ENCODE assay signal across 8 mouse cellular contexts in the genomic region with DNA sequence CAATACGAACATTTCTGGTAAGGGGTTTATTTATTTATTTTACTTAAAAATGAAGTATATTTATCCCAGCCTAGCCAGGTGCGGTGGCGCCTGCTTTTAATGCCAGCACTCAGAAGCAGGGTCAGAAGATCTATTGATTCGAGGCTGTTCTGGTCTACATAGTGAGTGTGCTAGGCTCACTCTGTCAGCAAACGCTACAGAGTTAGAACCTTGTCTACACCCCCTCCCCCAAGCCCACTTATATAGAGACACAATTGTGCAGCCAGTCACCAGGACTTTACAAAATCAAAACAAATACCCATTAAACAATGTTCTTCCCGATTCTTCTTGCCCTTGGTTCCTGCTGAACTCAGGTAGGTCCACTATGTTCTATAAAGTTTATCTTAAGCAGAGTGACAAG. TPM values are rescaled to one million over a fixed set of nuclear protein-coding genes. Genes with fewer than 3 reads are reported as not detected.
DNase-seq lines count a peak whose midpoint lies in the region; ATAC-seq and TF ChIP-seq lines count a peak whose summit lies in the region.

No protein-coding gene starts in this region.

- no peaks in the 10 kb centered on the region for H3K9me3 ChIP-seq in hindbrain, embryonic 14.5 days (ENCODE audit: control insufficient read depth, low read length)
- no peaks in the 10 kb centered on the region for H3K9me3 ChIP-seq in midbrain, embryonic 16.5 days (replicated peaks; ENCODE audit: control insufficient read depth, low read length, poor library complexity, severe bottlenecking)

- H3K36me3 ChIP-seq in hindbrain, embryonic 14.5 days (replicated peaks; ENCODE audit: control insufficient read depth, insufficient read depth): no peaks in the 10 kb centered on the region
- no peaks in the 10 kb centered on the region for H3K36me3 ChIP-seq in midbrain, embryonic 16.5 days (ENCODE audit: control insufficient read depth, insufficient read depth, low read length)

- no peak for ATAC-seq in hindbrain, embryonic 14.5 days (ENCODE audit: low FRiP score)
- no peak for ATAC-seq in midbrain, embryonic 16.5 days
- ATAC-seq in activated CD4-positive, CD25-positive, alpha-beta regulatory T cell, adult 4 months: no peak

- no peak overlapping the region for H3K27ac ChIP-seq in left cerebral cortex, adult 2 months
- no peak overlapping the region for H3K27ac ChIP-seq in hindbrain, embryonic 14.5 days
- no peak overlapping the region for H3K27ac ChIP-seq in midbrain, embryonic 16.5 days (ENCODE audit: low read length)

- DNase-seq in left cerebral cortex, adult 2 months (ENCODE audit: extremely low spot score in 1 of 2, low spot score in 2 of 2): no peak
- DNase-seq in left cerebral cortex, postnatal 14 days (ENCODE audit: low spot score in 2 of 2): no peak
- peak; percentile 8 to 10 for DNase-seq in cerebellum, postnatal 25 days
- no peak for DNase-seq in hindbrain, embryonic 14.5 days (ENCODE audit: low spot score)
- no peak for DNase-seq in adrenal gland, postnatal 25 days
- no peak for DNase-seq in spleen, postnatal 36 days (ENCODE audit: low spot score in 2 of 2)

- peak overlapping the region; percentile 54 for H3K9ac ChIP-seq in hindbrain, embryonic 14.5 days
- H3K9ac ChIP-seq in midbrain, embryonic 16.5 days (ENCODE audit: low read depth, low read length): no peak overlapping the region; the same call in 1 of the 2 replicates

- H3K4me2 ChIP-seq in hindbrain, embryonic 14.5 days (replicated peaks): peak overlapping the region; percentile 78
- H3K4me2 ChIP-seq in midbrain, embryonic 16.5 days (ENCODE audit: low read length): peak overlapping the region; percentile 90

- intact Hi-C loops in left cerebral cortex, adult 2 months (cut with DNase I): no loop called here
- intact Hi-C loops in left cerebral cortex, postnatal 14 days (cut with DNase I): no loop called here

- peak overlapping the region; percentile 93 for H3K4me3 ChIP-seq in left cerebral cortex, adult 2 months
- H3K4me3 ChIP-seq in hindbrain, embryonic 14.5 days (replicated peaks; ENCODE audit: low read length): peak overlapping the region; percentile 63
- peak overlapping the region; percentile 60 for H3K4me3 ChIP-seq in midbrain, embryonic 16.5 days (ENCODE audit: low read depth, low read length)

- no peak for TF ChIP-seq CTCF in left cerebral cortex, adult 2 months (IDR thresholded peaks at IDR 0.05)

- H3K27me3 ChIP-seq in hindbrain, embryonic 14.5 days (ENCODE audit: control insufficient read depth, insufficient read depth, low read length): no peaks in the 10 kb centered on the region
- H3K27me3 ChIP-seq in midbrain, embryonic 16.5 days (ENCODE audit: control insufficient read depth, insufficient read depth, low read depth, low read length): no peaks in the 10 kb centered on the region

- peaks cover 15% of the 10 kb centered on the region for H3K4me1 ChIP-seq in hindbrain, embryonic 14.5 days (replicated peaks; ENCODE audit: control insufficient read depth, insufficient read depth, low read length)
- peaks cover 10% of the 10 kb centered on the region for H3K4me1 ChIP-seq in midbrain, embryonic 16.5 days (ENCODE audit: control insufficient read depth, insufficient read depth, low read length)

- 27% methylated on average over 6 of the region's 6 CpGs for WGBS in hindbrain, embryonic 14.5 days
- WGBS in midbrain, embryonic 16.5 days: 29% methylated on average over 6 of the region's 6 CpGs

RNA-seq across cellular contexts. Expression of a gene that starts 0.8 kb away (rescaled TPM):
- total RNA-seq in left cerebral cortex, adult 2 months (2021): 10 to 100 TPM; 25.0 to 27.3 TPM
- 10 to 100 TPM; 22.8 to 24.6 TPM for total RNA-seq in left cerebral cortex, postnatal 14 days (2021)
- 38.1 and 41.7 TPM in 2 replicates for polyA plus RNA-seq in hindbrain, embryonic 14.5 days (2014; fragmentation: Nextera tagmentation; extraction: Ambion mirVana)
- polyA plus RNA-seq in midbrain, embryonic 16.5 days (2015; fragmentation: Nextera tagmentation; extraction: Ambion mirVana): 31.5 and 34.5 TPM in 2 replicates
- 65.0 and 77.2 TPM in 2 replicates for total RNA-seq in adrenal gland, postnatal 25 days (2021)
- 10 to 100 TPM; 32.6 to 42.3 TPM for polyA plus RNA-seq in activated CD4-positive, CD25-positive, alpha-beta regulatory T cell, adult 4 months (2017; shearing (Covaris generic))

RNA-seq across cellular contexts. Expression of a gene that starts 33.0 kb away (rescaled TPM):
- 10 to 100 TPM; 27.6 to 29.3 TPM for total RNA-seq in left cerebral cortex, adult 2 months (2021)
- total RNA-seq in left cerebral cortex, postnatal 14 days (2021): 10 to 100 TPM; 24.9 to 29.7 TPM
- 24.9 and 25.6 TPM in 2 replicates for polyA plus RNA-seq in hindbrain, embryonic 14.5 days (2014; fragmentation: Nextera tagmentation; extraction: Ambion mirVana)
- polyA plus RNA-seq in midbrain, embryonic 16.5 days (2015; fragmentation: Nextera tagmentation; extraction: Ambion mirVana): 14.1 and 19.3 TPM in 2 replicates
- total RNA-seq in adrenal gland, postnatal 25 days (2021): 119 and 128 TPM in 2 replicates
- 100 to 1,000 TPM in 1 of 2 experiments, 10 to 100 TPM in 1; 93.8 to 108 TPM for polyA plus RNA-seq in activated CD4-positive, CD25-positive, alpha-beta regulatory T cell, adult 4 months (2017; shearing (Covaris generic))

RNA-seq across cellular contexts. Expression of a gene that starts 43.8 kb away (rescaled TPM):
- total RNA-seq in left cerebral cortex, adult 2 months (2021): 10 to 100 TPM; 12.1 to 13.1 TPM
- total RNA-seq in left cerebral cortex, postnatal 14 days (2021): 1 to 10 TPM; 9.6 to 9.9 TPM
- 54.7 and 59.9 TPM in 2 replicates for polyA plus RNA-seq in hindbrain, embryonic 14.5 days (2014; fragmentation: Nextera tagmentation; extraction: Ambion mirVana)
- 38.1 and 51.2 TPM in 2 replicates for polyA plus RNA-seq in midbrain, embryonic 16.5 days (2015; fragmentation: Nextera tagmentation; extraction: Ambion mirVana)
- total RNA-seq in adrenal gland, postnatal 25 days (2021): 19.8 and 21.0 TPM in 2 replicates
- polyA plus RNA-seq in activated CD4-positive, CD25-positive, alpha-beta regulatory T cell, adult 4 months (2017; shearing (Covaris generic)): 1 to 10 TPM; 7.6 to 9.1 TPM

Comparison
In these comparisons a context has a peak if more than half of its experiments do, and no peak if none do; other contexts are left out.
1. DNase-seq: peak in cerebellum, postnatal 25 days (2 of 2); none in left cerebral cortex, adult 2 months (0 of 2), left cerebral cortex, postnatal 14 days (0 of 2), hindbrain, embryonic 14.5 days (single experiment), adrenal gland, postnatal 25 days (single experiment) and spleen, postnatal 36 days (0 of 2).
2. Peak in every context shown above with its lines, with median percentiles within 50 percentile points of each other: H3K4me3 ChIP-seq.